Mouse (Mus musculus) lung, postnatal 0 days (tissue): ENCODE measurements around the gene Hikeshi. TPM values are rescaled to one million over a fixed set of nuclear protein-coding genes. Genes with fewer than 3 reads are reported as not detected.

Source experiments
- ATAC-seq: fragments of 200-750 bp; cut with Nextera tagmentation; 2 replicates; pipeline ENCODE4 v1.8.0; 2017; ENCODE audit warnings: moderate library complexity
- DNase-seq: peaks from one replicate; pipeline ENCODE4 v3.0.0-alpha.2; 2016; ENCODE audit warnings: low spot score
- H3K27ac ChIP-seq: fragments of 300-500 bp; sonication (generic); 2 replicates; pipeline ENCODE4 v1.5.1; 2014; ENCODE audit warnings: antibody characterized with exemption, mild to moderate bottlenecking, low read length, mixed read lengths
- H3K27me3 ChIP-seq: fragments of 300-500 bp; sonication (generic); replicated peaks from 2 replicates; pipeline ENCODE4 v1.6.1; 2014; ENCODE audit warnings: low read length, mixed read lengths; ENCODE audit not compliant: insufficient read depth
- H3K36me3 ChIP-seq: fragments of 300-500 bp; sonication (generic); 2 replicates; pipeline ENCODE4 v1.6.1; 2014; ENCODE audit warnings: low read length, mixed read lengths; ENCODE audit not compliant: insufficient read depth
- H3K4me1 ChIP-seq: fragments of 300-500 bp; sonication (generic); 2 replicates; pipeline ENCODE4 v1.6.1; 2014; ENCODE audit warnings: antibody characterized with exemption, low read depth, low read length, mixed read lengths; ENCODE audit not compliant: insufficient read depth
- H3K4me2 ChIP-seq: fragments of 300-500 bp; sonication (generic); replicated peaks from 2 replicates; pipeline ENCODE4 v1.6.1; 2014; ENCODE audit warnings: low read depth, mild to moderate bottlenecking, low read length, moderate library complexity, mixed read lengths
- H3K4me3 ChIP-seq: fragments of 300-500 bp; sonication (generic); 2 replicates; pipeline ENCODE4 v1.5.1; 2014; ENCODE audit warnings: low read depth, low read length
- H3K9ac ChIP-seq: fragments of 300-500 bp; sonication (generic); replicated peaks from 2 replicates; pipeline ENCODE4 v1.6.1; 2014; ENCODE audit warnings: low read depth, mild to moderate bottlenecking
- H3K9me3 ChIP-seq: fragments of 300-500 bp; sonication (generic); 2 replicates; pipeline ENCODE4 v1.6.1; 2016; ENCODE audit warnings: low read length, mixed read lengths
- CTCF ChIP-seq: IDR thresholded peaks from 2 replicates; pipeline ENCODE4 v1.5.1; 2016; ENCODE audit warnings: antibody characterized with exemption, mild to moderate bottlenecking
- EP300 ChIP-seq: IDR thresholded peaks from 2 replicates; pipeline ENCODE4 v1.6.1; 2016; ENCODE audit warnings: antibody characterized with exemption, mild to moderate bottlenecking, control low read depth
- WGBS: fragments of 180-500 bp; shearing (Covaris S2); extraction: QIAGEN DNeasy Blood & Tissue Kit; methylation state at CpG from one replicate; pipeline ENCODE4 v1.1.7; 2014; 5-methylcytosine and 5-hydroxymethylcytosine counted together
- polyA plus RNA-seq: library from polyadenylated mRNA; unstranded; fragments of >200 nt; fragmentation: Nextera tagmentation; extraction: Ambion mirVana; gene quantifications from 2 replicates; pipeline ENCODE4 v1.2.1, GENCODE M21; 2015

Gene Hikeshi
- polyA plus RNA-seq, 1 experiment from 2014 or later = 70.6 TPM

GRCm38 (mm10) chr7:89923441-89924180, 17.4 kb downstream of the Hikeshi start:
- Histone ChIP-seq H3K4me3 (no peak overlapping the region), H3K27ac (no peak overlapping the region), H3K36me3 (no peaks in the 10 kb centered on the region), H3K4me1 (no peaks in the 10 kb centered on the region), H3K27me3 (no peaks in the 10 kb centered on the region), H3K9me3 (no peaks in the 10 kb centered on the region), H3K4me2 (no peak overlapping the region), H3K9ac (no peak overlapping the region)
- ATAC-seq = no peak
- TF ChIP-seq CTCF (no peak), EP300 (no peak)
- DNase-seq = no peak
- 95% methylated on average over 15 of the region's 15 CpGs for WGBS

GRCm38 (mm10) chr7:89917776-89918175, 23.2 kb downstream of the Hikeshi start:
- Histone ChIP-seq H3K4me3 (no peak overlapping the region), H3K4me2 (no peak overlapping the region), H3K9me3 (no peaks in the 10 kb centered on the region), H3K36me3 (no peaks in the 10 kb centered on the region), H3K27ac (no peak overlapping the region), H3K27me3 (no peaks in the 10 kb centered on the region), H3K4me1 (no peaks in the 10 kb centered on the region), H3K9ac (no peak overlapping the region)
- DNase-seq = no peak
- 89% methylated on average over 4 of the region's 4 CpGs for WGBS
- no peak for ATAC-seq
- TF ChIP-seq EP300 (no peak), CTCF (no peak)

- ATAC-seq = no peak
Measured at GRCm38 (mm10) chr7:89916711-89917110, 24.3 kb downstream of the Hikeshi start.

GRCm38 (mm10) chr7:89913432-89914158, 27.4 kb downstream of the Hikeshi start:
- Histone ChIP-seq H3K27me3 (no peaks in the 10 kb centered on the region), H3K4me1 (no peaks in the 10 kb centered on the region), H3K4me2 (no peak overlapping the region), H3K9ac (no peak overlapping the region), H3K27ac (no peak overlapping the region), H3K9me3 (no peaks in the 10 kb centered on the region), H3K4me3 (no peak overlapping the region), H3K36me3 (no peaks in the 10 kb centered on the region)
- ATAC-seq (no peak), DNase-seq (no peak)
- 88% methylated on average over 3 of the region's 3 CpGs for WGBS
- TF ChIP-seq CTCF (no peak), EP300 (no peak)

More at GRCm38 (mm10) chr7:89916711-89917110, 24.3 kb downstream of the Hikeshi start:
- no peaks in the 10 kb centered on the region for H3K9me3 ChIP-seq
- H3K36me3 ChIP-seq = no peaks in the 10 kb centered on the region
- WGBS = 92% methylated on average over 5 of the region's 5 CpGs
- no peak overlapping the region for H3K4me3 ChIP-seq
- no peak for DNase-seq
- no peak overlapping the region for H3K27ac ChIP-seq
- no peak overlapping the region for H3K9ac ChIP-seq
- H3K4me2 ChIP-seq = no peak overlapping the region
- TF ChIP-seq CTCF (no peak), EP300 (peak; percentile 51; the same call in 1 of the 2 replicates)
- H3K27me3 ChIP-seq = no peaks in the 10 kb centered on the region
- H3K4me1 ChIP-seq = no peaks in the 10 kb centered on the region

- 85% methylated on average over 3 of the region's 3 CpGs for WGBS
- no peaks in the 10 kb centered on the region for H3K36me3 ChIP-seq
Measured at GRCm38 (mm10) chr7:89912356-89912755, 28.6 kb downstream of the Hikeshi start.

GRCm38 (mm10) chr7:89909711-89910110, 31.3 kb downstream of the Hikeshi start:
- Histone ChIP-seq H3K4me3 (no peak overlapping the region), H3K9me3 (no peaks in the 10 kb centered on the region), H3K36me3 (no peaks in the 10 kb centered on the region), H3K4me2 (no peak overlapping the region), H3K27ac (no peak overlapping the region), H3K4me1 (no peaks in the 10 kb centered on the region), H3K27me3 (no peaks in the 10 kb centered on the region), H3K9ac (no peak overlapping the region)
- WGBS = 72% methylated on average over 4 of the region's 4 CpGs
- no peak for DNase-seq
- TF ChIP-seq CTCF (no peak), EP300 (no peak)
- no peak for ATAC-seq

More at GRCm38 (mm10) chr7:89912356-89912755, 28.6 kb downstream of the Hikeshi start:
- H3K27me3 ChIP-seq = no peaks in the 10 kb centered on the region
- no peak overlapping the region for H3K9ac ChIP-seq
- DNase-seq = no peak
- no peak overlapping the region for H3K4me2 ChIP-seq
- no peaks in the 10 kb centered on the region for H3K9me3 ChIP-seq
- no peaks in the 10 kb centered on the region for H3K4me1 ChIP-seq
- no peak for TF ChIP-seq EP300
- TF ChIP-seq CTCF = no peak
- H3K27ac ChIP-seq = no peak overlapping the region
- H3K4me3 ChIP-seq = no peak overlapping the region
- no peak for ATAC-seq
